Mouse (Mus musculus): ENCODE data around the gene Mul1. TPM values are rescaled to one million over a fixed set of nuclear protein-coding genes. Genes with fewer than 3 reads are reported as not detected.

The Mul1 gene
- polyA plus RNA-seq, 1 experiment from 2014 or later = 24.3 TPM

- in situ Hi-C loops (cut with MboI; ENCODE audit: low pct_unique_long_range_greater_than_20kb) = loop anchor here (5.0 kb wide), 1 partner anchor 46 kb away; no protein-coding TSS in a partner anchor
- no peak for ATAC-seq
- POLR2A ChIA-PET = no interaction called here
- H3K27me3 ChIP-seq = no peaks in the 10 kb centered on the region
- CTCF ChIA-PET = interaction anchor here (1.1 kb wide), 1 partner anchor 35 kb away, joined by 3 read pairs; no protein-coding TSS in a partner anchor
- no peak for DNase-seq (ENCODE audit: low read depth, low spot score)
- no peak for TF ChIP-seq CTCF (IDR thresholded peaks at IDR 0.05)
Measured at GRCm38 (mm10) chr4:138461471-138461870, 27.0 kb downstream of the Mul1 start.

- no peak for TF ChIP-seq CTCF (IDR thresholded peaks at IDR 0.05)
- peak; percentile 18 for ATAC-seq
- no peaks in the 10 kb centered on the region for H3K27me3 ChIP-seq
- DNase-seq (ENCODE audit: low read depth, low spot score) = no peak
- in situ Hi-C loops (cut with MboI; ENCODE audit: low pct_unique_long_range_greater_than_20kb) = loop anchor here (5.0 kb wide), 1 partner anchor 44 kb away; no protein-coding TSS in a partner anchor
- ChIA-PET POLR2A (interaction anchor here (1.0 to 1.4 kb wide), 2 partner anchors 10 to 28 kb away, joined by 3 read pairs; no protein-coding TSS in a partner anchor), CTCF (interaction anchor here (1.1 to 1.8 kb wide), 2 partner anchors 29 to 99 kb away, joined by 3 to 10 read pairs; no protein-coding TSS in a partner anchor)
Measured at GRCm38 (mm10) chr4:138462971-138463831, 28.7 kb downstream of the Mul1 start.

GRCm38 (mm10) chr4:138463832-138464487, 29.5 kb downstream of the Mul1 start:
- ChIA-PET CTCF (interaction anchor here (1.1 to 1.8 kb wide), 2 partner anchors 29 to 98 kb away, joined by 3 to 10 read pairs; no protein-coding TSS in a partner anchor), POLR2A (interaction anchor here (1.0 to 1.4 kb wide), 2 partner anchors 9 to 27 kb away, joined by 3 read pairs; no protein-coding TSS in a partner anchor)
- TF ChIP-seq CTCF (IDR thresholded peaks at IDR 0.05) = no peak
- in situ Hi-C loops (cut with MboI; ENCODE audit: low pct_unique_long_range_greater_than_20kb) = loop anchor here (5.0 kb wide), 1 partner anchor 43 kb away; no protein-coding TSS in a partner anchor
- peak; percentile 95 for DNase-seq (ENCODE audit: low read depth, low spot score)
- H3K27me3 ChIP-seq = no peaks in the 10 kb centered on the region
- ATAC-seq = peak; percentile 8

- DNase-seq (ENCODE audit: low read depth, low spot score) = peak; percentile 97
- in situ Hi-C loops (cut with MboI; ENCODE audit: low pct_unique_long_range_greater_than_20kb) = loop anchor here (5.0 kb wide), 1 partner anchor 42 kb away; no protein-coding TSS in a partner anchor
- no peaks in the 10 kb centered on the region for H3K27me3 ChIP-seq
- no peak for TF ChIP-seq CTCF (IDR thresholded peaks at IDR 0.05)
- peak; percentile 65 for ATAC-seq
- ChIA-PET CTCF (interaction anchor here (1.1 to 1.8 kb wide), 2 partner anchors 28 to 97 kb away, joined by 3 to 10 read pairs; no protein-coding TSS in a partner anchor), POLR2A (interaction anchor here (0.6 to 1.0 kb wide), 2 partner anchors 9 to 50 kb away, joined by 3 to 5 read pairs; no protein-coding TSS in a partner anchor)
Measured at GRCm38 (mm10) chr4:138464667-138465353, 30.3 kb downstream of the Mul1 start.

- ATAC-seq = no peak
- in situ Hi-C loops (cut with MboI; ENCODE audit: low pct_unique_long_range_greater_than_20kb) = no loop called here
Measured at GRCm38 (mm10) chr4:138465446-138465845, 31.0 kb downstream of the Mul1 start.

GRCm38 (mm10) chr4:138466690-138467089, 32.2 kb downstream of the Mul1 start:
- ATAC-seq = no peak
- CTCF ChIA-PET = no interaction called here
- in situ Hi-C loops (cut with MboI; ENCODE audit: low pct_unique_long_range_greater_than_20kb) = no loop called here

More at GRCm38 (mm10) chr4:138465446-138465845, 31.0 kb downstream of the Mul1 start:
- DNase-seq (ENCODE audit: low read depth, low spot score) = no peak
- TF ChIP-seq CTCF (IDR thresholded peaks at IDR 0.05) = no peak
- H3K27me3 ChIP-seq = no peaks in the 10 kb centered on the region
- POLR2A ChIA-PET = no interaction called here
- CTCF ChIA-PET = no interaction called here

GRCm38 (mm10) chr4:138467451-138467850, 33.0 kb downstream of the Mul1 start:
- POLR2A ChIA-PET = no interaction called here
- no peak for TF ChIP-seq CTCF (IDR thresholded peaks at IDR 0.05)
- no peaks in the 10 kb centered on the region for H3K27me3 ChIP-seq
- CTCF ChIA-PET = no interaction called here
- ATAC-seq = no peak
- in situ Hi-C loops (cut with MboI; ENCODE audit: low pct_unique_long_range_greater_than_20kb) = no loop called here
- no peak for DNase-seq (ENCODE audit: low read depth, low spot score)

More at GRCm38 (mm10) chr4:138466690-138467089, 32.2 kb downstream of the Mul1 start:
- POLR2A ChIA-PET = interaction anchor here (0.6 kb wide), 1 partner anchor 10 kb away, joined by 4 read pairs; no protein-coding TSS in a partner anchor
- no peak for DNase-seq (ENCODE audit: low read depth, low spot score)
- no peak for TF ChIP-seq CTCF (IDR thresholded peaks at IDR 0.05)
- H3K27me3 ChIP-seq = no peaks in the 10 kb centered on the region

GRCm38 (mm10) chr4:138469080-138469479, 34.6 kb downstream of the Mul1 start:
- POLR2A ChIA-PET = interaction anchor here (1.2 kb wide), 1 partner anchor 92 kb away, joined by 4 read pairs; no protein-coding TSS in a partner anchor
- H3K27me3 ChIP-seq = no peaks in the 10 kb centered on the region
- DNase-seq (ENCODE audit: low read depth, low spot score) (no peak), ATAC-seq (no peak)
- TF ChIP-seq CTCF (IDR thresholded peaks at IDR 0.05) = no peak
- in situ Hi-C loops (cut with MboI; ENCODE audit: low pct_unique_long_range_greater_than_20kb) = no loop called here
- CTCF ChIA-PET = no interaction called here

- no peak for ATAC-seq
- TF ChIP-seq CTCF (IDR thresholded peaks at IDR 0.05) = no peak
- no peak for DNase-seq (ENCODE audit: low read depth, low spot score)
- H3K27me3 ChIP-seq = no peaks in the 10 kb centered on the region
- in situ Hi-C loops (cut with MboI; ENCODE audit: low pct_unique_long_range_greater_than_20kb) = no loop called here
- POLR2A ChIA-PET = no interaction called here
- CTCF ChIA-PET = no interaction called here
Measured at GRCm38 (mm10) chr4:138471241-138471640, 36.8 kb downstream of the Mul1 start.

- no peak for DNase-seq (ENCODE audit: low read depth, low spot score)
- in situ Hi-C loops (cut with MboI; ENCODE audit: low pct_unique_long_range_greater_than_20kb) = no loop called here
- ChIA-PET CTCF (no interaction called here), POLR2A (no interaction called here)
- no peaks in the 10 kb centered on the region for H3K27me3 ChIP-seq
- TF ChIP-seq CTCF (IDR thresholded peaks at IDR 0.05) = no peak
- ATAC-seq = no peak
Measured at GRCm38 (mm10) chr4:138479595-138479994, 45.1 kb downstream of the Mul1 start.
